Mouse (Mus musculus) liver, embryonic 11.5 days (tissue): ENCODE results near the gene Pdcd1lg2. TPM values are rescaled to one million over a fixed set of nuclear protein-coding genes. Genes with fewer than 3 reads are reported as not detected.

Experiments used
- ATAC-seq: fragments of 200-750 bp; cut with Nextera tagmentation; replicated peaks from 2 replicates; pipeline ENCODE4 v1.8.0; 2017; ENCODE audit warnings: moderate number of reproducible peaks, mild to moderate bottlenecking, moderate TSS enrichment, moderate library complexity; ENCODE audit not compliant: low FRiP score
- DNase-seq: peaks from one replicate; pipeline ENCODE4 v3.0.0-alpha.2; 2017; ENCODE audit warnings: low spot score
- H3K27ac ChIP-seq: fragments of 300-500 bp; sonication (generic); 2 replicates; pipeline ENCODE4 v1.5.1; 2014; ENCODE audit warnings: mild to moderate bottlenecking, low read depth, low read length, control low read depth
- H3K27me3 ChIP-seq: fragments of 300-500 bp; sonication (generic); replicated peaks from 2 replicates; pipeline ENCODE4 v1.6.1; 2014; ENCODE audit warnings: low read length, mixed read lengths; ENCODE audit not compliant: control insufficient read depth, insufficient read depth
- H3K36me3 ChIP-seq: fragments of 300-500 bp; sonication (generic); 2 replicates; pipeline ENCODE4 v1.6.1; 2014; ENCODE audit warnings: mild to moderate bottlenecking, low read length, moderate library complexity, mixed read lengths; ENCODE audit not compliant: control insufficient read depth, insufficient read depth
- H3K4me1 ChIP-seq: fragments of 300-500 bp; sonication (generic); replicated peaks from 2 replicates; pipeline ENCODE4 v1.6.1; 2014; ENCODE audit warnings: low read length, mixed read lengths; ENCODE audit not compliant: control insufficient read depth, insufficient read depth
- H3K4me2 ChIP-seq: fragments of 300-500 bp; sonication (generic); 2 replicates; pipeline ENCODE4 v1.6.1; 2014; ENCODE audit warnings: mild to moderate bottlenecking, control low read depth, moderate library complexity
- H3K4me3 ChIP-seq: fragments of 300-500 bp; sonication (generic); 2 replicates; pipeline ENCODE4 v1.5.1; 2014; ENCODE audit warnings: low read depth, low read length, control low read depth
- H3K9ac ChIP-seq: fragments of 300-500 bp; sonication (generic); 2 replicates; pipeline ENCODE4 v1.6.1; 2014; ENCODE audit warnings: low read depth, low read length, control low read depth
- H3K9me3 ChIP-seq: fragments of 300-500 bp; sonication (generic); 2 replicates; pipeline ENCODE4 v1.6.1; 2016; ENCODE audit warnings: low read length, inconsistent platforms, mixed read lengths; ENCODE audit not compliant: control insufficient read depth
- WGBS: fragments of 180-500 bp; shearing (Covaris S2); extraction: QIAGEN DNeasy Blood & Tissue Kit; methylation state at CpG from one replicate; pipeline ENCODE4 v1.1.7; 2014; 5-methylcytosine and 5-hydroxymethylcytosine counted together
- polyA plus RNA-seq: library from polyadenylated mRNA; unstranded; fragments of >200 nt; fragmentation: Nextera tagmentation; extraction: Ambion mirVana; gene quantifications from 2 replicates; pipeline ENCODE4 v1.2.1, GENCODE M21; 2014

The Pdcd1lg2 gene
- polyA plus RNA-seq, 1 experiment from 2014 or later = not detected

DNA sequence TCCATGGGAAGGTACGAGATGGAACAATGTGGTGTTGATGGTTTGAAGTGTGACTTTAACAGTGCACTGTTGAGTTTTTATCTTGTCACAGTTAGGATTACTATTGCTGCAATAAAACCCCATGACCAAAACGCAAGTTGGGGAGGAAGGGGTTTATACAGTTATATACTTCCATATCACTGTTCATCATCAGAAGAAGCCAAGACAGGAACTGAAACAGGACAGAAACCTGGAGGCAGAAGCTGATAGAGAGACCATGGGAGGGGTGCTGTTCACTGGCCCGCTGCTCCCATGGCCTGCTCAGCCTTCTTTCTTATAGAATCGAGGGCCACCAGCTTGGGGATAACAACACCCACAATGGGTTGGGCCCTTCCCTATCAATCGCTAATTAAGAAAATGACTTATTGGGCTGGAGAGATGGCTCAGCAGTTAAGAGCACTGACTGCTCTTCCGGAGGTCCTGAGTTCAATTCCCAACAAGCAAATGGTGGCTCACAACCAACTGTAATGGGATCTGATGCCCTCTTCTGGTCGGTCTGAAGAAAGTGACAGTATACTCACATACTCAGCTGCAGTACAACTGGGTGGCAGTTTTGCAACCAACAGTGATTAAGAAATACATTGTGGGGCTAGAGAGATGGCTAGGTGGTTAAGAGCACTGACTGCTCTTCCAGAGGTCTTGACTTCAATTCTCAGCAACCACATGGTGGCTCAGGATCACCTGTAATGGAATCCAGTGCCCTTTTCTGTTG lies 53.1 kb downstream of the Pdcd1lg2 start:
- H3K27me3 ChIP-seq = no peaks in the 10 kb centered on the region
- DNase-seq = no peak
- 84% methylated on average over 7 of the region's 7 CpGs for WGBS

GRCm38 (mm10) chr19:29466819-29467218 lies 56.1 kb downstream of the Pdcd1lg2 start:
- H3K27me3 ChIP-seq = no peaks in the 10 kb centered on the region
- no peak for ATAC-seq
- no peak overlapping the region for H3K4me2 ChIP-seq
- no peaks in the 10 kb centered on the region for H3K36me3 ChIP-seq
- H3K4me3 ChIP-seq = no peak overlapping the region
- H3K9me3 ChIP-seq = no peaks in the 10 kb centered on the region
- H3K27ac ChIP-seq = no peak overlapping the region
- H3K9ac ChIP-seq = no peak overlapping the region
- no peak for DNase-seq
- H3K4me1 ChIP-seq = peaks cover 15% of the 10 kb centered on the region
- WGBS = 62% methylated on average over 9 of the region's 9 CpGs

More for the DNA sequence above, 53.1 kb downstream of the Pdcd1lg2 start:
- Histone ChIP-seq H3K4me3 (no peak overlapping the region), H3K4me2 (no peak overlapping the region), H3K9ac (no peak overlapping the region), H3K27ac (no peak overlapping the region), H3K9me3 (no peaks in the 10 kb centered on the region), H3K36me3 (no peaks in the 10 kb centered on the region), H3K4me1 (peaks cover 3% of the 10 kb centered on the region)
- no peak for ATAC-seq

GRCm38 (mm10) chr19:29468941-29469685 lies 58.4 kb downstream of the Pdcd1lg2 start:
- DNase-seq (peak; percentile 31), ATAC-seq (no peak)
- no peaks in the 10 kb centered on the region for H3K36me3 ChIP-seq
- no peaks in the 10 kb centered on the region for H3K9me3 ChIP-seq
- H3K9ac ChIP-seq = no peak overlapping the region
- H3K27me3 ChIP-seq = no peaks in the 10 kb centered on the region
- WGBS = 76% methylated on average over 10 of the region's 10 CpGs
- H3K4me2 ChIP-seq = no peak overlapping the region
- H3K4me3 ChIP-seq = no peak overlapping the region
- peaks cover 27% of the 10 kb centered on the region for H3K4me1 ChIP-seq
- H3K27ac ChIP-seq = no peak overlapping the region

DNA sequence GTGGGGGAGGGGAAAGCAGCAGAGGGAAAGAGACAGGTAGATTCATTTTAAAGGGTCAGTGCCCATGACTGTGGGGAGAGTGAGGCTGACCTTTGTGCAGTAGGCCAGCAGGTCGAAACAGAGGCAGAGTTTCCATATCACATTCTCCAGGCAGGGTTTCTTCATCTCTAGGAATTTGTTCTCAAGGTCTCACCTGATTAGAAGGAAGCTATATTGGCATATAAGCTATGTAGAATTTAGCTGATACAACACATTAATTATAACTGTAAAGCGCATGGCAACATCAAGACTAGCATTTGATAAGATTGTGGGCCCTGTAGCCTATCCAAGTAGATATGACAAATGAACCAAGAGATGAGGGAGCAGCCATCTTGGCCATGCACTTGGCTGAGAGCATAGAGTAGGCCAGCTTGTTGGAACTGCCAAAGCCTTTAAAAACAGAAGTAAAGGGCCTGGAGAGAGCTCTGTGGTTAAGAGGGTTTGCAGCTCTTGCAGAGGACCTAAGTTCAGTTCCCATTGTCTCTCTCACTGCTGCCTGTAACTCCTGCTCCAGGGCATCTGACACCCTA lies 59.1 kb downstream of the Pdcd1lg2 start:
- no peak overlapping the region for H3K9ac ChIP-seq
- ATAC-seq = no peak
- WGBS = 77% methylated on average over 2 of the region's 2 CpGs

DNA sequence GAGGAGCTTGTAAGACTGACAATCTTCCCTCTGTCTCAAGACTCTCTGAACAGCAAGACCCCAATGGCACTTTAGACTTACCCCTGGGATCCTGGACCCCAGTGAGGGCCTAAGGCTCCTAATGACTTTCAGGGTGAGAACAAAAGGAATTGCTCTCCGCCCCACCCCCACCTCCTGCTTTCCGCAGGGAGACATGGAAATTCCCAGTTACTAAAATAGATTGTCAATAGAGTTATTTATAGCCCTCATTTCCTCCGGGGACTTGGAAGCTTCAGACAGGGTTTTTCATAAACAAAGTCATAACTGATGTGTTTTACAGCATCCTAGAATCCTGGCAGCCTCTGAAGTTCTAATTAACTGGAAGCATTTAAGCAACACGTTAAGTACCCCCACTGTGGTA lies 59.9 kb downstream of the Pdcd1lg2 start:
- H3K9ac ChIP-seq = no peak overlapping the region
- no peak for ATAC-seq
- 46% methylated on average over 4 of the region's 4 CpGs for WGBS
- H3K4me3 ChIP-seq = no peak overlapping the region
- DNase-seq = peak; percentile 33
- H3K27me3 ChIP-seq = no peaks in the 10 kb centered on the region
- H3K9me3 ChIP-seq = no peaks in the 10 kb centered on the region
- peaks cover 35% of the 10 kb centered on the region for H3K4me1 ChIP-seq
- no peak overlapping the region for H3K27ac ChIP-seq
- H3K36me3 ChIP-seq = no peaks in the 10 kb centered on the region
- no peak overlapping the region for H3K4me2 ChIP-seq

More for the DNA sequence above, 59.1 kb downstream of the Pdcd1lg2 start:
- Histone ChIP-seq H3K36me3 (no peaks in the 10 kb centered on the region), H3K4me3 (no peak overlapping the region), H3K4me1 (peaks cover 27% of the 10 kb centered on the region), H3K27me3 (no peaks in the 10 kb centered on the region), H3K27ac (no peak overlapping the region), H3K9me3 (no peaks in the 10 kb centered on the region), H3K4me2 (no peak overlapping the region)
- DNase-seq = peak; percentile 27

GRCm38 (mm10) chr19:29472424-29472823 lies 61.7 kb downstream of the Pdcd1lg2 start:
- peak; percentile 26 for DNase-seq
- no peaks in the 10 kb centered on the region for H3K36me3 ChIP-seq
- no peaks in the 10 kb centered on the region for H3K9me3 ChIP-seq
- peaks cover 35% of the 10 kb centered on the region for H3K4me1 ChIP-seq
- H3K27ac ChIP-seq = peak overlapping the region; percentile 25; the same call in 1 of the 2 replicates
- peak; percentile 67 for ATAC-seq
- H3K4me2 ChIP-seq = no peak overlapping the region
- no peak overlapping the region for H3K9ac ChIP-seq
- H3K27me3 ChIP-seq = no peaks in the 10 kb centered on the region
- WGBS = 49% methylated on average over 8 of the region's 8 CpGs
- no peak overlapping the region for H3K4me3 ChIP-seq

DNA sequence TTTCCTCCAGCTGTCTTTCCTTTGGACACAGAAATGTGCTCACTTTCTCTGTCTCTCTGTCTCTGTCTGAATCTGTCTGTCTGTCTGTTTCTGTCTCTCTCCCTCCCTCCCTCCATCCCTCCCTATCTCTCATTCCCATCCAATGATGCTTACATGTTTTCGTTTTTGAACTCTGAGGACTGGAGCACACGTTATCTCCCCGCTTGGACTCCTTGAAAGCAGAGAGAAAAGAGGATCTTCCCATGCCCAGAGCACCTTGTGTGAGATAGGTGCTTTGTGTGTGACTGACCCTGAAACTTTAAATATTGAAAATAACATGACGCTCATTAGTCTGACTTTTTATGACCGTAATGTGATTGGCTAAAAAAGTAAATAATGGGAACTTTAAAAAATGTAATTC lies 62.2 kb downstream of the Pdcd1lg2 start:
- WGBS = 77% methylated on average over 5 of the region's 5 CpGs
- H3K9me3 ChIP-seq = no peaks in the 10 kb centered on the region
- no peaks in the 10 kb centered on the region for H3K36me3 ChIP-seq
- H3K4me2 ChIP-seq = no peak overlapping the region
- ATAC-seq = no peak
- H3K9ac ChIP-seq = no peak overlapping the region
- no peak overlapping the region for H3K27ac ChIP-seq
- H3K4me1 ChIP-seq = peaks cover 35% of the 10 kb centered on the region
- DNase-seq = no peak
- no peak overlapping the region for H3K4me3 ChIP-seq
- no peaks in the 10 kb centered on the region for H3K27me3 ChIP-seq

DNA sequence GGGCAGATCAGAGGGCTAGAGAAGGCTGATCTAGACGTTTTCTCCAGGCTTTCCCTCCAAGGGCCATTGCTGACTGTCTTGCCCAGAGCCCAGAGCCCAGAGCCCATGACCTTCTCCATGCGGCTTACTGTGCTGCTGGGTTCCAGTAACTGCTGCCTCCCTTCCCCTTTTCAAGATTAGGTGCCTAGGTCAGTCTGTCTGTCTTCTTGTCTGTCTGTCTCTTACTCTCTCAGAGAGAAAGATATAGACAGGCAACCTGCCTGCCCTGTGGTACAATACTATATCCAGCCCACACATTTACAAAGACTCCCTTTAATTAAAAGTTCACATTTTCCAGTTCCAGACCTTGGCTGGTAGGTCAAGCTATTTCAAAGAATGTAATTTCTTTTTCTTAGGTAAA lies 64.1 kb downstream of the Pdcd1lg2 start:
- no peak for DNase-seq
- H3K9ac ChIP-seq = no peak overlapping the region
- ATAC-seq = no peak
- H3K4me2 ChIP-seq = no peak overlapping the region
- H3K4me3 ChIP-seq = no peak overlapping the region
- H3K27ac ChIP-seq = no peak overlapping the region
- 54% methylated on average over 2 of the region's 2 CpGs for WGBS
- no peaks in the 10 kb centered on the region for H3K27me3 ChIP-seq
- no peaks in the 10 kb centered on the region for H3K9me3 ChIP-seq
- peaks cover 24% of the 10 kb centered on the region for H3K4me1 ChIP-seq
- H3K36me3 ChIP-seq = no peaks in the 10 kb centered on the region
